Mouse (Mus musculus) hindbrain, embryonic 14.5 days (tissue): ENCODE measurements around the gene Gm10160. TPM values are rescaled to one million over a fixed set of nuclear protein-coding genes. Genes with fewer than 3 reads are reported as not detected.

Source experiments
- ATAC-seq: fragments of 200-750 bp; cut with Nextera tagmentation; 2 replicates; pipeline ENCODE4 v1.8.0; 2017; ENCODE audit warnings: moderate number of reproducible peaks, mild to moderate bottlenecking, moderate TSS enrichment, moderate library complexity; ENCODE audit not compliant: low FRiP score
- DNase-seq: peaks from one replicate; pipeline ENCODE4 v3.0.0-alpha.2; 2015; ENCODE audit warnings: low spot score
- H3K27ac ChIP-seq: fragments of 300-500 bp; sonication (generic); 2 replicates; pipeline ENCODE4 v1.5.1; 2014; ENCODE audit warnings: mild to moderate bottlenecking, moderate library complexity
- H3K27me3 ChIP-seq: fragments of 300-500 bp; sonication (generic); 2 replicates; pipeline ENCODE4 v1.6.1; 2014; ENCODE audit warnings: mild to moderate bottlenecking, low read length, mixed read lengths; ENCODE audit not compliant: control insufficient read depth, insufficient read depth
- H3K36me3 ChIP-seq: fragments of 300-500 bp; sonication (generic); replicated peaks from 2 replicates; pipeline ENCODE4 v1.6.1; 2014; ENCODE audit not compliant: control insufficient read depth, insufficient read depth
- H3K4me1 ChIP-seq: fragments of 300-500 bp; sonication (generic); replicated peaks from 2 replicates; pipeline ENCODE4 v1.6.1; 2014; ENCODE audit warnings: antibody characterized with exemption, low read length, mixed read lengths; ENCODE audit not compliant: control insufficient read depth, insufficient read depth
- H3K4me2 ChIP-seq: fragments of 300-500 bp; sonication (generic); replicated peaks from 2 replicates; pipeline ENCODE4 v1.6.1; 2014; ENCODE audit warnings: mild to moderate bottlenecking, moderate library complexity
- H3K4me3 ChIP-seq: fragments of 300-500 bp; sonication (generic); replicated peaks from 2 replicates; pipeline ENCODE4 v1.5.1; 2014; ENCODE audit warnings: mild to moderate bottlenecking, low read length
- H3K9ac ChIP-seq: fragments of 300-500 bp; sonication (generic); 2 replicates; pipeline ENCODE4 v1.6.1; 2014
- H3K9me3 ChIP-seq: fragments of 300-500 bp; sonication (generic); 2 replicates; pipeline ENCODE4 v1.6.1; 2016; ENCODE audit warnings: low read length; ENCODE audit not compliant: control insufficient read depth
- WGBS: fragments of 180-500 bp; shearing (Covaris S2); extraction: QIAGEN DNeasy Blood & Tissue Kit; methylation state at CpG from one replicate; pipeline ENCODE4 v1.1.7; 2014; 5-methylcytosine and 5-hydroxymethylcytosine counted together
- polyA plus RNA-seq: library from polyadenylated mRNA; unstranded; fragments of >200 nt; fragmentation: Nextera tagmentation; extraction: Ambion mirVana; gene quantifications from 2 replicates; pipeline ENCODE4 v1.2.1, GENCODE M21; 2014

Gene Gm10160
- polyA plus RNA-seq = not detected in 2 replicates

DNA sequence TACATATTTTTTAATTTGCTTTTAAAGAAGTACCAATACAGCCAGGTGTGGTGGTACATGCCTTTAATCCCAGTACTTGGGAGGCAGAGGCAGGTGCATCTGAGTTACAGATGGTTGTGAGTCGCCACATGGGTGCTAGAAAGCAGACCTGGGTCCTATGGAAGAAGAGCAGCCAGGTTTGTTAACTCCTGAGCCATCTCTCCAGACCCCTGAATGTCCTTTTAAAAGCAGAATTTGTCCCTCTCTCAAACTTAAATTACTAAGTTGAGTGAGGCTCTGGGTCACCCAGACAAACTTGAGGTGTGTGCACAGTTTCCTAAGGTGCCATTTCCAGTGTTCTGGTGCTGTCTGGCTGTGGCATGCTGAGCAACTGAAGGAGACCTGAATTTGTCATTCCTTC is at the start of gene Gm10160:
Gm10160 (minus strand) TSS at position 101 of the 400 bp plus-strand sequence.
- no peak within 1 kb of the TSS for H3K9ac ChIP-seq
- no peak for ATAC-seq

DNA sequence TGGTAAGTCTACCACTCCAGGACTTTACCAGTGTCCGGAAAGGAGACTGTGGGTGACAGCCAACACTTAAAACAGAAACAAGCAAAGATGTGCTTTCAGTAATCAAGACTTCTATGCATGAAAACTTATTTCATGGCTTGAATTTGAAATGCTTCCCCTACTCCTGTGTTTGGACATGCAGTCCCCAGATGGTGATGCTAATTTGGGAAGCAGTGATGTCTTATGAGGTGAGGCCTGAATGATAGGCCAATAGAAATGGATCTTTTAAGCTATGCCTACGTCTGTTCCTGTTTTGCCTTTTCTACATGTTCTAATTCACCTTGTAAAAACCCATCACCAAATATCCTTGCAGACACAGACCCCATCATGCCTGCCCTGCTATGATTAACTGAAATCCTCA is 49.3 kb upstream of the Gm10160 start:
- H3K4me1 ChIP-seq = no peaks in the 10 kb centered on the region
- H3K9me3 ChIP-seq = no peaks in the 10 kb centered on the region
- no peak overlapping the region for H3K4me3 ChIP-seq
- H3K9ac ChIP-seq = no peak overlapping the region
- WGBS = 88% methylated on average over 2 of the region's 2 CpGs
- no peak overlapping the region for H3K27ac ChIP-seq
- ATAC-seq (no peak), DNase-seq (no peak)
- peaks cover 12% of the 10 kb centered on the region; the same call in 1 of the 2 replicates for H3K36me3 ChIP-seq
- no peaks in the 10 kb centered on the region for H3K27me3 ChIP-seq
- H3K4me2 ChIP-seq = no peak overlapping the region

More for the DNA sequence above, at the start of gene Gm10160:
- 84% methylated on average over 1 of the region's 1 CpGs for WGBS
- no peak for DNase-seq
- Histone ChIP-seq H3K9me3 (no peaks in the 10 kb centered on the region), H3K4me2 (no peak within 1 kb of the TSS), H3K4me1 (peaks cover 23% of the 10 kb centered on the region), H3K36me3 (no peaks in the 10 kb centered on the region), H3K27ac (no peak within 1 kb of the TSS), H3K4me3 (no peak within 1 kb of the TSS), H3K27me3 (peaks cover 7% of the 10 kb centered on the region; the same call in 1 of the 2 replicates)

DNA sequence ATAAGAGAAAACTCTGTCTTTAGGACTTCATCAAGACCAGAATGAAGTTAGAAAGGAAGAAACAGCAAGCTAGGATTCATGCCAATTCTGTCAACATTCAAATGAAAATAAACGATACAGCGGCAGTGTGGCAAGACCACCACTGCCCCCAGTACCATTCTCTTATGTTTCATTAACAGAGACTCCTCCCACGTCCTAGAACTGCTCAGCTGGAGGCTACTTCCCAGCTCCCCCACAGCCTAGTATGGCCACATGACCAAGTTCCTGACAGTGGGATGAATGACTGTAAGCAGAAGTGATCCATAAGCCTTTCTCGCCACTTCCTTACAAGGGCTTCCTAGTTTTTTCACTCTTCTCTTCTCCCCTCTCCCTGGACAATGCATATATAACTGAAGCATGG is 48.5 kb upstream of the Gm10160 start:
- no peaks in the 10 kb centered on the region for H3K27me3 ChIP-seq
- H3K9me3 ChIP-seq = no peaks in the 10 kb centered on the region
- H3K4me2 ChIP-seq = no peak overlapping the region
- WGBS = 52% methylated on average over 4 of the region's 4 CpGs
- H3K27ac ChIP-seq = no peak overlapping the region
- ATAC-seq = no peak
- no peak overlapping the region for H3K9ac ChIP-seq
- no peak for DNase-seq
- H3K36me3 ChIP-seq = peaks cover 20% of the 10 kb centered on the region
- no peak overlapping the region for H3K4me3 ChIP-seq
- no peaks in the 10 kb centered on the region for H3K4me1 ChIP-seq

DNA sequence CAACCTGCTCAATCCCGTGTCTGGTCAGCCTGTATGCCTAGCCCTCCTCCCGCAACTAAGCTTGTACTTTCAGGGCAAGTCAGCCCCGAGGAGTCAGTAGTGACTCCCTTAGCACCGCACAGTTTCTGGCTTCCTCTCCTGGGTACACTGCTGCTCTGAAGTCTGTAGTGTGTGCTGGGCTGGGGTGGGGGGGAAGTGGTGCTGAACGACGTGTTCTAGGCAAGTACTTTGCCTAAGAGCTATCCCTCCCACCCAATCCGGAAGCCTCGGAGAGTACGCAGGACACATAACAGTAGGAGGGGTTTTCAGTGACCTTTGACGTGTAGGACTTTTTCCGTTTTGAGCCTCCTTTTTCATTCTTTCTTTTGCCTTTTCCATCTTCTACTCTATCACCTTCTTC is 43.8 kb upstream of the Gm10160 start:
- H3K9ac ChIP-seq = no peak overlapping the region
- H3K27me3 ChIP-seq = no peaks in the 10 kb centered on the region
- H3K36me3 ChIP-seq = peaks cover 39% of the 10 kb centered on the region
- no peak for DNase-seq
- no peak overlapping the region for H3K27ac ChIP-seq
- no peak for ATAC-seq
- no peaks in the 10 kb centered on the region for H3K9me3 ChIP-seq
- WGBS = 84% methylated on average over 11 of the region's 11 CpGs
- H3K4me3 ChIP-seq = no peak overlapping the region
- no peak overlapping the region for H3K4me2 ChIP-seq
- H3K4me1 ChIP-seq = no peaks in the 10 kb centered on the region

DNA sequence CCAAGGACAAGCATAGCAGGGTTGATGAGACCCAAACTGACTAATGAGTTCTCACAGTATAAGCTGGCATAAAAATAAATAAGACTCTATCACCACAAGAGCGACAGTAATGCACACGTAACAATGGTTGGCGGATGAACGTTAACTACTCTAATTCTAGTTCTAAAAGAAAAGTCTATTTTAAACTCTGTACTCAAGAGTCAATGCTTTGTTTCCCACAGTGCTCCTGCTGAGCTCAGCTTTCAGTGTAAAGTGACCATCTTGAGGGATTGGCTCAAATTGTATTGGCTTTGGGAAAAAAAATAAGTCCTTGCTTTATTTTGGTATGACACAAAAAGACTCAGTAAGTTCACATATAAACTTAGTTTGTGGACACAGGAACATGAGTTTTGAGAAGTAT is 29.5 kb upstream of the Gm10160 start:
- no peak for ATAC-seq
- no peaks in the 10 kb centered on the region for H3K9me3 ChIP-seq

DNA sequence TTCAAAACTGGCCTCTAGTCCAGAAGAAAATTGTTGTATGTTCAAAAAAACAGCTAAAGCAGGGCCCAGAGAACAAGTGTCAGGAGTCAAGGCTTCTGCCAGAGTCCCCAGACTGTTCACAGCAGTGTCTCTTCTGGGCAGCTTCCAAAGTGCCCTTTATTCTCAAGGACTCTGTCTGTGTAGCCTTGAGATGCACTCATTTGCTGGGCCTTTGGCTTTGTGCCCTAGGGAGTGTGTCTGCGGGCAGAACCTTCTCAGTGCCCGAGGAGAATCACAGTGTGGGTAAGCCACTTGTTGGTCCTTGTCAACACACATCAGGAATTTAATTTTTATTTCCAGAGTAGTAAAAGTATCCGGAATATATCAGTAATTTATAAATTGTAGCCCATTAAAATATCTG is 26.0 kb upstream of the Gm10160 start:
- Histone ChIP-seq H3K4me2 (no peak overlapping the region), H3K4me1 (no peaks in the 10 kb centered on the region; the same call in 1 of the 2 replicates), H3K27me3 (no peaks in the 10 kb centered on the region), H3K9ac (no peak overlapping the region), H3K4me3 (no peak overlapping the region), H3K36me3 (peaks cover 7% of the 10 kb centered on the region), H3K27ac (no peak overlapping the region), H3K9me3 (no peaks in the 10 kb centered on the region)
- DNase-seq (no peak), ATAC-seq (no peak)
- 72% methylated on average over 3 of the region's 3 CpGs for WGBS

More for the DNA sequence above, 29.5 kb upstream of the Gm10160 start:
- Histone ChIP-seq H3K4me3 (no peak overlapping the region), H3K4me1 (no peaks in the 10 kb centered on the region; the same call in 1 of the 2 replicates), H3K36me3 (peaks cover 18% of the 10 kb centered on the region), H3K4me2 (no peak overlapping the region), H3K9ac (no peak overlapping the region), H3K27ac (no peak overlapping the region), H3K27me3 (no peaks in the 10 kb centered on the region)
- 65% methylated on average over 4 of the region's 4 CpGs for WGBS
- no peak for DNase-seq

DNA sequence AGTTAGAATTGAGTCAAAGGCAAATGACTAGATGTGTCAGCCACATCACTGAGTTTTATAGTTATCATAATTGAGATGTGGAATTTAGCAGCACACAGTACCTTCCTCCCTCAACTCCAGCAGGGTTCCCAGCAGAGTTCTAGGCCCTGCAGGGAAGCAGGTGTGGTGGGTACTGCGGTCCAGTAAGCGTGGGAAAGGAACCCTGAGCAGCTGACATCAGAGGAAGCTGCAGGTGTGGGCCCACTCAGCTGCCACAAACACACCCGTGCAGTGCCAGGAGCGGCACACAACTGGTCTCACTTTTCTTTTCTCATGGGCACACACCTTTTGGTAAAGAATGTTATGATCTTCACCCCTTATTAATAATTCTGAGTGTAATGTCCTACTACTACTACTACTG is 25.2 kb upstream of the Gm10160 start:
- DNase-seq (no peak), ATAC-seq (no peak)
- no peaks in the 10 kb centered on the region; the same call in 1 of the 2 replicates for H3K4me1 ChIP-seq
- H3K4me2 ChIP-seq = no peak overlapping the region
- H3K9ac ChIP-seq = no peak overlapping the region
- H3K9me3 ChIP-seq = no peaks in the 10 kb centered on the region
- no peaks in the 10 kb centered on the region; the same call in 1 of the 2 replicates for H3K36me3 ChIP-seq
- H3K4me3 ChIP-seq = no peak overlapping the region
- H3K27ac ChIP-seq = no peak overlapping the region
- 96% methylated on average over 4 of the region's 4 CpGs for WGBS
- no peaks in the 10 kb centered on the region for H3K27me3 ChIP-seq

DNA sequence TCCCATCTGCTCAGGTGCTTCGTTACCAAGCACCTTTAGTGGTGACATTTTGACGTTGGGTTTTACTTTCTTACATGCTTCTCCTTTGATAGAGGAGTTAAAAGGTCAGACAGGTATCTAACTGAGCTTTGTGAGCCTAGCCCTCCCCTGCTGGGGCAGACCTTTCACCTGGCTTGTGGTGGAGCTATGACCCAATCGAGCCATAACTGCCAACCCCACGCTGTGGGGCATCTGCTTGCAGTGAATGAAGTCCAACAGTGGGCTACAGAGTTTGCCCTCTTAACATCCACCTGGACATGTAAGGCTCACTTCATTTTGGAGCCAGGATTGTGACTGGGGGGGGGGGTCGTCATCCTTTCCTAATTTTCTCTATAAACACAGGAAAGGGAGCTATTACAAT is 24.7 kb upstream of the Gm10160 start:
- no peak overlapping the region for H3K4me2 ChIP-seq
- H3K9me3 ChIP-seq = no peaks in the 10 kb centered on the region
- H3K27ac ChIP-seq = no peak overlapping the region
- H3K4me1 ChIP-seq = peaks cover 3% of the 10 kb centered on the region; the same call in 1 of the 2 replicates
- H3K4me3 ChIP-seq = no peak overlapping the region
- H3K9ac ChIP-seq = no peak overlapping the region
- H3K27me3 ChIP-seq = no peaks in the 10 kb centered on the region
- ATAC-seq (no peak), DNase-seq (no peak)
- WGBS = 84% methylated on average over 5 of the region's 5 CpGs
- H3K36me3 ChIP-seq = no peaks in the 10 kb centered on the region; the same call in 1 of the 2 replicates

DNA sequence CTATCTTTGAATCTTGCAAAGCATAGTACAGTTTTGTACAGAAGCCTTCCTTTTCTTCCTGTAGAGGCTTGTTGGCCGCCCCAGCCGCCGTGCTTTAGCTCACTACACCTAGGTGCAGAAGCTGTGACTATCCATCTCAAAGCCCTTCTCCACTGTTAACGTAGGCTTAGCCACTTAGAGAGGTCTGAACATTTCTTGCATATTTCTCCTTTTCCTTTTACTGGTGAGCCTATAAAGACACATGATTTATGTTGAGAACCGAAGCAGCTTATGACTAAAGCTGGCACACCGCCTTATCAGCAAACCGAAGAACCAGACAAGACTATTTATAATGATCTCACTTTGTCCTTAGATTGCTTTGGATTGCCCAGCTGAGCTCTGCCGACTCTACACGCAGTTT is 19.8 kb upstream of the Gm10160 start:
- DNase-seq = no peak
- H3K27me3 ChIP-seq = no peaks in the 10 kb centered on the region
- no peak overlapping the region for H3K4me3 ChIP-seq
- no peaks in the 10 kb centered on the region; the same call in 1 of the 2 replicates for H3K36me3 ChIP-seq
- peaks cover 4% of the 10 kb centered on the region; the same call in 1 of the 2 replicates for H3K4me1 ChIP-seq
- no peak overlapping the region for H3K9ac ChIP-seq
- no peak overlapping the region for H3K27ac ChIP-seq
- 78% methylated on average over 9 of the region's 9 CpGs for WGBS
- H3K9me3 ChIP-seq = no peaks in the 10 kb centered on the region
- no peak overlapping the region for H3K4me2 ChIP-seq
- ATAC-seq = no peak

DNA sequence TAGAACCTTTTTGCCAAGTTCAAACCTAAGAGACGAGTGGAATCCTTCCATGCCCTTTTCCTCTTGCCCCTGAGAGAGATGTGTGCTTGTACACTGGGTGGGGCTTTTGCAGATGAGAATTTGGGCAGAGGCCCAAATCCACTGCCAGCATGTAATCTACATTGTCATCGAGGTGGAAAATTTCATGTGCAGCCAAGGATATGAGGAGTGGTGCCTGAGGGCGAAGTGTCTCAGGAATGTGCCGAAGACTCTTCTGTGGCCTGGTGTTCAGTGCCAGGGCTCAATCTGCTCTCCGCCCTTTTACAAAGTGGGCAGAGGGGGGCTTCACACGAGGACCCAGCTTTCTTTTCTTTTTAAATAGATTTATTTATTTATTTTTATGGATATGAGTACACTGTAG is 19.0 kb upstream of the Gm10160 start:
- Histone ChIP-seq H3K9me3 (no peaks in the 10 kb centered on the region), H3K27me3 (no peaks in the 10 kb centered on the region), H3K36me3 (no peaks in the 10 kb centered on the region; the same call in 1 of the 2 replicates), H3K4me1 (peaks cover 4% of the 10 kb centered on the region; the same call in 1 of the 2 replicates), H3K9ac (no peak overlapping the region), H3K4me2 (no peak overlapping the region), H3K27ac (no peak overlapping the region), H3K4me3 (no peak overlapping the region)
- WGBS = 63% methylated on average over 6 of the region's 6 CpGs
- ATAC-seq (no peak), DNase-seq (no peak)
